ENCODE assay signal across 8 mouse cellular contexts in the genomic region with DNA sequence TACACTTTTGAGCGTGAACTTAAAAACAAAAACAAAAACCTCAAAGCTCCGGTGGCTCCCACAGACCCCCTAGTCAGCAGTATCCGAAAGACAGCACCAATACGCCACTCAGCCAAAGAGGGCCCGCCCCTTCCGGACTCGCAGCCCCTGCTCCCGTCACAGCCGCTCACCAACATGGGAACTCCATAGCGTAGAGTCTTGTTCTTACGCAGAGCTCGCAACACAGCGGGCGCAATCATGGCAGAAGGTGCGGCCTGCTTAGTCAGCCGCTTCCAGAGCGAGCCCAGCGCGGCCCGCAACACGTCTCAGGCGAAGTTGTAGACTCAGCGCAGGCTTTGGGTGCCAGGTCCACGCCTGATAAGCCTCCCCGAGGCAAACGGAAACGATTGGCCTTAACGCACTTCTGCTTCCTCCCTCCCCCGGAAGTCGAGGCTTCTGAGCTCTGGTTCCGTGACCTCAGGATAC. TPM values are rescaled to one million over a fixed set of nuclear protein-coding genes. Genes with fewer than 3 reads are reported as not detected.
DNase-seq lines count a peak whose midpoint lies in the region; ATAC-seq and TF ChIP-seq lines count a peak whose summit lies in the region.

A gene (minus strand): TSS at position 401 of the 465 bp plus-strand sequence.

- intact Hi-C loops in heart, postnatal 36 days (cut with DNase I) = loop anchor here (2.0 kb wide), 2 partner anchors 48 to 110 kb away; a partner anchor contains a TSS

- no peaks in the 10 kb centered on the region for H3K9me3 ChIP-seq in G1E (replicated peaks)
- no peaks in the 10 kb centered on the region for H3K9me3 ChIP-seq in forebrain, embryonic 16.5 days (ENCODE audit: control insufficient read depth, low read length)
- no peaks in the 10 kb centered on the region for H3K9me3 ChIP-seq in lung, embryonic 14.5 days (ENCODE audit: low read depth, low read length)

- no peak for TF ChIP-seq CTCF in G1E (IDR thresholded peaks at IDR 0.05; ENCODE audit: low read depth, low read length)
- no peak for TF ChIP-seq CTCF in layer of hippocampus, adult 2 months (conservative IDR thresholded peaks at IDR 0.05)
- no peak for TF ChIP-seq CTCF in lung, embryonic 14.5 days (IDR thresholded peaks at IDR 0.05; ENCODE audit: low read depth)
- no peak for TF ChIP-seq CTCF in olfactory bulb, adult 2 months (IDR thresholded peaks at IDR 0.05; ENCODE audit: insufficient read depth, low read depth, low read length)
- TF ChIP-seq CTCF in thymus, adult 2 months (IDR thresholded peaks at IDR 0.05; ENCODE audit: borderline replicate concordance, control insufficient read depth, extremely low read depth, insufficient read depth, low read length, poor library complexity) = no peak

- ATAC-seq in G1E (ENCODE audit: extremely low read depth, insufficient number of reproducible peaks, low FRiP score, poor library complexity, severe bottlenecking) = peak; percentile 95
- ATAC-seq in forebrain, embryonic 16.5 days = peak; percentile 99
- peak; percentile 99 for ATAC-seq in lung, embryonic 14.5 days (ENCODE audit: insufficient read depth)

- TF ChIP-seq POLR2A in olfactory bulb, adult 2 months (IDR thresholded peaks at IDR 0.05; ENCODE audit: insufficient read depth, low read depth, low read length) = peak; percentile 46
- peak; percentile 48; the same call in 1 of the 2 replicates for TF ChIP-seq POLR2A in thymus, adult 2 months (IDR thresholded peaks at IDR 0.05; ENCODE audit: control insufficient read depth, extremely low read depth, insufficient read depth, low read length, poor library complexity)

- H3K27me3 ChIP-seq in G1E (ENCODE audit: insufficient read depth, low read length) = no peaks in the 10 kb centered on the region
- H3K27me3 ChIP-seq in forebrain, embryonic 16.5 days (replicated peaks; ENCODE audit: control insufficient read depth, insufficient read depth, low read length) = no peaks in the 10 kb centered on the region
- no peaks in the 10 kb centered on the region for H3K27me3 ChIP-seq in lung, embryonic 14.5 days (ENCODE audit: insufficient read depth, low read length)
- H3K27me3 ChIP-seq in thymus, adult 2 months (ENCODE audit: control insufficient read depth, insufficient read depth, low read length) = no peaks in the 10 kb centered on the region

- under 1% methylated on average over 31 of the region's 31 CpGs for WGBS in forebrain, embryonic 16.5 days
- WGBS in lung, embryonic 14.5 days = under 1% methylated on average over 31 of the region's 31 CpGs
- under 1% methylated on average over 31 of the region's 31 CpGs for WGBS in olfactory bulb, adult 2 months
- WGBS in thymus, adult 2 months = under 1% methylated on average over 31 of the region's 31 CpGs

- H3K4me3 ChIP-seq in G1E (ENCODE audit: low read depth, low read length) = peak within 1 kb of the TSS; percentile 83
- peak within 1 kb of the TSS; percentile 85 for H3K4me3 ChIP-seq in forebrain, embryonic 16.5 days (replicated peaks; ENCODE audit: low read length)
- peak within 1 kb of the TSS; percentile 75 for H3K4me3 ChIP-seq in layer of hippocampus, adult 2 months
- peak within 1 kb of the TSS; percentile 67 for H3K4me3 ChIP-seq in lung, embryonic 14.5 days (ENCODE audit: low read depth, low read length)
- peak within 1 kb of the TSS; percentile 77 for H3K4me3 ChIP-seq in olfactory bulb, adult 2 months (ENCODE audit: insufficient read depth, low read depth, low read length)
- H3K4me3 ChIP-seq in thymus, adult 2 months (ENCODE audit: control insufficient read depth, insufficient read depth, low read length) = peak within 1 kb of the TSS; percentile 93

- peak within 1 kb of the TSS; percentile 73 for H3K9ac ChIP-seq in forebrain, embryonic 16.5 days (replicated peaks; ENCODE audit: low read depth, low read length)
- H3K9ac ChIP-seq in lung, embryonic 14.5 days = peak within 1 kb of the TSS; percentile 73

- peak within 1 kb of the TSS; percentile 96 for H3K27ac ChIP-seq in forebrain, embryonic 16.5 days (ENCODE audit: low read length)
- H3K27ac ChIP-seq in layer of hippocampus, adult 2 months = peak within 1 kb of the TSS; percentile 94
- H3K27ac ChIP-seq in lung, embryonic 14.5 days (ENCODE audit: low read depth) = peak within 1 kb of the TSS; percentile 95
- peak within 1 kb of the TSS; percentile 85 for H3K27ac ChIP-seq in olfactory bulb, adult 2 months (ENCODE audit: insufficient read depth, low read depth, low read length)
- peak within 1 kb of the TSS; percentile 89 for H3K27ac ChIP-seq in thymus, adult 2 months (ENCODE audit: control insufficient read depth, insufficient read depth, low read length)

- peaks cover 12% of the 10 kb centered on the region for H3K4me1 ChIP-seq in G1E (ENCODE audit: insufficient read depth, low read depth, low read length)
- peaks cover 7% of the 10 kb centered on the region; the same call in 1 of the 2 replicates for H3K4me1 ChIP-seq in forebrain, embryonic 16.5 days (replicated peaks; ENCODE audit: control insufficient read depth, insufficient read depth, low read length)
- no peaks in the 10 kb centered on the region for H3K4me1 ChIP-seq in lung, embryonic 14.5 days (ENCODE audit: insufficient read depth)
- no peaks in the 10 kb centered on the region for H3K4me1 ChIP-seq in olfactory bulb, adult 2 months (ENCODE audit: control insufficient read depth, insufficient read depth, low read length)
- no peaks in the 10 kb centered on the region for H3K4me1 ChIP-seq in thymus, adult 2 months (replicated peaks; ENCODE audit: control insufficient read depth, insufficient read depth, low read length)

- peaks cover 17% of the 10 kb centered on the region for H3K36me3 ChIP-seq in G1E (replicated peaks)
- H3K36me3 ChIP-seq in forebrain, embryonic 16.5 days (ENCODE audit: control insufficient read depth, insufficient read depth) = no peaks in the 10 kb centered on the region
- 0 out of 2 replicates have a peak, but pooled peaks cover under 1% of the 10 kb centered on the region for H3K36me3 ChIP-seq in lung, embryonic 14.5 days (ENCODE audit: insufficient read depth)
- no peaks in the 10 kb centered on the region for H3K36me3 ChIP-seq in thymus, adult 2 months (ENCODE audit: control insufficient read depth, insufficient read depth, low read length)

- H3K4me2 ChIP-seq in forebrain, embryonic 16.5 days (ENCODE audit: low read length) = peak within 1 kb of the TSS; percentile 74
- peak within 1 kb of the TSS; percentile 70 for H3K4me2 ChIP-seq in lung, embryonic 14.5 days

- DNase-seq in G1E (ENCODE audit: low spot score) = peak; percentile 87
- peak; percentile 87 for DNase-seq in cerebellum, adult 18-20 months
- peak; percentile 85 to 93 for DNase-seq in heart, postnatal 36 days
- DNase-seq in layer of hippocampus, adult 2 months (ENCODE audit: low spot score in 2 of 2) = peak; percentile 79 to 84
- DNase-seq in lung, embryonic 14.5 days = peak; percentile 93
- DNase-seq in thymus, adult 2 months = peak; percentile 89

RNA-seq across cellular contexts. Expression of the gene that starts here (rescaled TPM):
- 144 and 205 TPM in 2 replicates for total RNA-seq in G1E (2014; fragmentation: Nextera tagmentation)
- total RNA-seq in G1E (2017) = 159 and 166 TPM in 2 replicates
- 28.1 and 64.2 TPM in 2 replicates for polyA plus RNA-seq in G1E (2012)
- 102 and 103 TPM in 2 replicates for polyA plus RNA-seq in forebrain, embryonic 16.5 days (2015; fragmentation: Nextera tagmentation; extraction: Ambion mirVana)
- total RNA-seq in heart, postnatal 36 days (2021) = 10 to 100 TPM; 59.6 to 64.3 TPM
- 10 to 100 TPM; 34.5 to 45.3 TPM for total RNA-seq in layer of hippocampus, adult 2 months (2021)
- polyA plus RNA-seq in lung, embryonic 14.5 days (2014; fragmentation: Nextera tagmentation; extraction: Ambion mirVana) = 127 and 136 TPM in 2 replicates
- not detected in 2 replicates for polyA plus RNA-seq in olfactory bulb, adult 2 months (2012; ENCODE audit: insufficient read depth, insufficient read length, low replicate concordance, missing spikeins)
- polyA plus RNA-seq in thymus, adult 2 months (2012; rRNA removed) = 85.9 and 106 TPM in 2 replicates

Comparison
In these comparisons a context has a peak if more than half of its experiments do, and no peak if none do; other contexts are left out.
1. Peak in every context shown above with its lines: DNase-seq, ATAC-seq, H3K4me3 ChIP-seq and H3K27ac ChIP-seq.